Mouse (Mus musculus) bone marrow macrophage, adult 2 months (primary cell): ENCODE results near the gene Mau2. TPM values are rescaled to one million over a fixed set of nuclear protein-coding genes. Genes with fewer than 3 reads are reported as not detected.
"Not testable (repeated sequence)": the region's sequence is repeated elsewhere in the genome, so short reads cannot be mapped to it uniquely, and the experiment has no call there.

Experiments used
- H3K27ac ChIP-seq: 2 replicates; pipeline ENCODE4 v1.5.1; 2012; ENCODE audit warnings: low read depth, low read length; ENCODE audit not compliant: insufficient read depth
- H3K4me1 ChIP-seq: 2 replicates; pipeline ENCODE4 v1.6.1; 2012; ENCODE audit warnings: low read length; ENCODE audit not compliant: control insufficient read depth, insufficient read depth
- H3K4me3 ChIP-seq: 2 replicates; pipeline ENCODE4 v1.5.1; 2012; ENCODE audit warnings: mild to moderate bottlenecking, low read length, moderate library complexity; ENCODE audit not compliant: insufficient read depth
- CTCF ChIP-seq: IDR thresholded peaks from 2 replicates; pipeline ENCODE4 v1.5.1; 2012; ENCODE audit warnings: low read depth, mild to moderate bottlenecking, low read length, moderate library complexity
- POLR2A ChIP-seq: IDR thresholded peaks from 2 replicates; pipeline ENCODE4 v1.6.1; 2012; ENCODE audit warnings: mild to moderate bottlenecking, low read depth, low read length, borderline replicate concordance
- polyA plus RNA-seq: library from polyadenylated mRNA; stranded (reverse); fragments of >200 nt; gene quantifications from 2 replicates; pipeline ENCODE4 v1.2.4, GENCODE M21; 2012; ENCODE audit not compliant: missing spikeins, insufficient read depth, insufficient read length

Gene Mau2
- polyA plus RNA-seq, 1 experiment, result 51.1 TPM

- TF ChIP-seq POLR2A, result no peak
- TF ChIP-seq CTCF, result no peak
- no peaks in the 10 kb centered on the region for H3K4me1 ChIP-seq
- no peak overlapping the region for H3K27ac ChIP-seq
- no peak overlapping the region for H3K4me3 ChIP-seq
These were observed 18.9 kb downstream of the Mau2 start for GRCm38 (mm10) chr8:70023596-70023995.

GRCm38 (mm10) chr8:70015017-70015416, 27.5 kb downstream of the Mau2 start:
- TF ChIP-seq CTCF (no peak), POLR2A (no peak)

GRCm38 (mm10) chr8:70012763-70013162, 29.8 kb downstream of the Mau2 start:
- peaks cover 10% of the 10 kb centered on the region for H3K4me1 ChIP-seq
- no peak for TF ChIP-seq POLR2A
- no peak for TF ChIP-seq CTCF
- 0 out of 2 replicates have a peak overlapping the region, but pooled peaks have one; percentile 21 for H3K27ac ChIP-seq
- H3K4me3 ChIP-seq, result no peak overlapping the region

More at GRCm38 (mm10) chr8:70015017-70015416, 27.5 kb downstream of the Mau2 start:
- Histone ChIP-seq H3K27ac (no peak overlapping the region), H3K4me3 (no peak overlapping the region), H3K4me1 (peaks cover 10% of the 10 kb centered on the region)

- H3K4me3 ChIP-seq, result no peak overlapping the region
- TF ChIP-seq CTCF, result no peak
- no peak for TF ChIP-seq POLR2A
- H3K4me1 ChIP-seq, result peaks cover 10% of the 10 kb centered on the region
- H3K27ac ChIP-seq, result 0 out of 2 replicates have a peak overlapping the region, but pooled peaks have one; percentile 21
These were observed 30.2 kb downstream of the Mau2 start for GRCm38 (mm10) chr8:70012350-70012749.

GRCm38 (mm10) chr8:70010796-70011195, 31.7 kb downstream of the Mau2 start:
- not testable (repeated sequence) for H3K4me3 ChIP-seq, H3K27ac ChIP-seq
- peaks cover 10% of the 10 kb centered on the region for H3K4me1 ChIP-seq

GRCm38 (mm10) chr8:70005178-70005577, 37.4 kb downstream of the Mau2 start:
- H3K4me3 ChIP-seq, result no peak overlapping the region
- H3K4me1 ChIP-seq, result peaks cover 28% of the 10 kb centered on the region
- TF ChIP-seq POLR2A, result no peak
- TF ChIP-seq CTCF, result no peak
- no peak overlapping the region for H3K27ac ChIP-seq

GRCm38 (mm10) chr8:70004345-70004744, 38.2 kb downstream of the Mau2 start:
- H3K27ac ChIP-seq, result no peak overlapping the region
- no peak overlapping the region for H3K4me3 ChIP-seq
- H3K4me1 ChIP-seq, result peaks cover 28% of the 10 kb centered on the region
- no peak for TF ChIP-seq POLR2A
- no peak for TF ChIP-seq CTCF

- H3K4me1 ChIP-seq, result peaks cover 30% of the 10 kb centered on the region
- no peak overlapping the region for H3K4me3 ChIP-seq
- no peak for TF ChIP-seq POLR2A
- no peak for TF ChIP-seq CTCF
- peak overlapping the region; percentile 47 for H3K27ac ChIP-seq
These were observed 39.3 kb downstream of the Mau2 start for GRCm38 (mm10) chr8:70003204-70003657.

- peak overlapping the region; percentile 99 for H3K27ac ChIP-seq
- H3K4me1 ChIP-seq, result peaks cover 32% of the 10 kb centered on the region
- H3K4me3 ChIP-seq, result peak overlapping the region; percentile 21; the same call in 1 of the 2 replicates
These were observed 40.7 kb downstream of the Mau2 start for GRCm38 (mm10) chr8:70001892-70002191.

GRCm38 (mm10) chr8:70001176-70001891, 41.2 kb downstream of the Mau2 start:
- peak overlapping the region; percentile 58 for H3K4me3 ChIP-seq
- TF ChIP-seq POLR2A (no peak), CTCF (no peak)

More at GRCm38 (mm10) chr8:70001176-70001891, 41.2 kb downstream of the Mau2 start:
- peaks cover 32% of the 10 kb centered on the region for H3K4me1 ChIP-seq
- H3K27ac ChIP-seq, result peak overlapping the region; percentile 99
